Mouse (Mus musculus): ENCODE measurements around the gene Klf9. TPM values are rescaled to one million over a fixed set of nuclear protein-coding genes. Genes with fewer than 3 reads are reported as not detected.
A peak's percentile ranks its signal among the peaks of the same experiment; 100 is the strongest.

Gene Klf9
- total and polyA plus RNA-seq, 2 experiments from 2014 or later = 14.4 to 35.1 TPM

GRCm38 (mm10) chr19:23152771-23153605 is 12.0 kb downstream of the Klf9 start:
- ATAC-seq (ENCODE audit: insufficient read depth, low read depth) (no peak), DNase-seq (ENCODE audit: low spot score) (no peak)
- WGBS = 66% methylated on average over 25 of the region's 25 CpGs
- H3K9me3 ChIP-seq (replicated peaks; ENCODE audit: control insufficient read depth, low read length) = no peaks in the 10 kb centered on the region
- no peak for TF ChIP-seq EP300 (IDR thresholded peaks at IDR 0.05; ENCODE audit: low read depth)
- TF ChIP-seq CTCF (IDR thresholded peaks at IDR 0.05; ENCODE audit: low read depth) = no peak
- H3K36me3 ChIP-seq (replicated peaks; ENCODE audit: control insufficient read depth, insufficient read depth, low read length) = no peaks in the 10 kb centered on the region
- no peaks in the 10 kb centered on the region for H3K27me3 ChIP-seq (ENCODE audit: control insufficient read depth, insufficient read depth, low read length)
- H3K4me1 ChIP-seq (ENCODE audit: control insufficient read depth, insufficient read depth) = peaks cover 24% of the 10 kb centered on the region
- no peak overlapping the region for H3K4me2 ChIP-seq (ENCODE audit: low read depth, low read length)
- no peak overlapping the region for H3K27ac ChIP-seq (ENCODE audit: low read depth)
- no peak overlapping the region for H3K9ac ChIP-seq (replicated peaks; ENCODE audit: low read depth, low read length)
- no peak overlapping the region for H3K4me3 ChIP-seq (ENCODE audit: low read depth, low read length)

GRCm38 (mm10) chr19:23153606-23154127 is 12.6 kb downstream of the Klf9 start:
- no peak for ATAC-seq (ENCODE audit: insufficient read depth, low read depth)
- WGBS = 87% methylated on average over 5 of the region's 5 CpGs
- no peaks in the 10 kb centered on the region for H3K36me3 ChIP-seq (replicated peaks; ENCODE audit: control insufficient read depth, insufficient read depth, low read length)

GRCm38 (mm10) chr19:23159780-23160395 is 18.9 kb downstream of the Klf9 start:
- ATAC-seq (ENCODE audit: insufficient read depth, low read depth) (no peak), DNase-seq (ENCODE audit: low spot score) (no peak)
- H3K36me3 ChIP-seq (replicated peaks; ENCODE audit: control insufficient read depth, insufficient read depth, low read length) = peaks cover 5% of the 10 kb centered on the region
- H3K4me2 ChIP-seq (ENCODE audit: low read depth, low read length) = no peak overlapping the region
- H3K9ac ChIP-seq (replicated peaks; ENCODE audit: low read depth, low read length) = no peak overlapping the region
- H3K27ac ChIP-seq (ENCODE audit: low read depth) = no peak overlapping the region
- H3K27me3 ChIP-seq (ENCODE audit: control insufficient read depth, insufficient read depth, low read length) = no peaks in the 10 kb centered on the region
- H3K4me3 ChIP-seq (ENCODE audit: low read depth, low read length) = no peak overlapping the region
- TF ChIP-seq EP300 (IDR thresholded peaks at IDR 0.05; ENCODE audit: low read depth) (no peak), CTCF (IDR thresholded peaks at IDR 0.05; ENCODE audit: low read depth) (no peak)
- peaks cover 13% of the 10 kb centered on the region; the same call in 1 of the 2 replicates for H3K4me1 ChIP-seq (ENCODE audit: control insufficient read depth, insufficient read depth)
- WGBS = 70% methylated on average over 10 of the region's 10 CpGs
- no peaks in the 10 kb centered on the region for H3K9me3 ChIP-seq (replicated peaks; ENCODE audit: control insufficient read depth, low read length)

More at GRCm38 (mm10) chr19:23153606-23154127, 12.6 kb downstream of the Klf9 start:
- Histone ChIP-seq H3K9ac (replicated peaks; ENCODE audit: low read depth, low read length) (no peak overlapping the region), H3K4me3 (ENCODE audit: low read depth, low read length) (no peak overlapping the region), H3K27me3 (ENCODE audit: control insufficient read depth, insufficient read depth, low read length) (no peaks in the 10 kb centered on the region), H3K4me2 (ENCODE audit: low read depth, low read length) (no peak overlapping the region), H3K9me3 (replicated peaks; ENCODE audit: control insufficient read depth, low read length) (no peaks in the 10 kb centered on the region), H3K27ac (ENCODE audit: low read depth) (no peak overlapping the region), H3K4me1 (ENCODE audit: control insufficient read depth, insufficient read depth) (peaks cover 24% of the 10 kb centered on the region)
- no peak for TF ChIP-seq EP300 (IDR thresholded peaks at IDR 0.05; ENCODE audit: low read depth)
- TF ChIP-seq CTCF (IDR thresholded peaks at IDR 0.05; ENCODE audit: low read depth) = no peak
- DNase-seq (ENCODE audit: low spot score) = no peak

DNA sequence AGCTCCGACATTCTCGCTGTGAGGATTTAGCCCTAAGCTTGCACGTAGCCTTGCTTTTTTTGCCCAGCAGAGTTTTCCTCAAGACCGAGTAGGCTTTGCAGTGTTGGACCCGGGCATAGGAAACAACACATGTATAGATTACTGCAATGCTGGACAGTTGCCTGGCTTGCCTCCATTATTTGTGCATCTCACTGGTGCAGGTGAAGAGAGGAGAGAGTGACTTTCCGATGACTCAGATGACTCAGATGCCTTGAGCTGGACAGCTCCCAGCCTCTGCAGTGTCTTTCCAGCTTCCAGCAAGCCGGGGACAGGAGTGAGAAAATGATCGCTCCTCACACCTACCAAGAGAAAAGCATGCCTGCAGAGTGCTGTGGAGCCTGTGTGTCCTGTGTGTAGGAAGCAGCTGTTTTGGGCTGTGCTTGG is 21.4 kb downstream of the Klf9 start:
- H3K9me3 ChIP-seq (replicated peaks; ENCODE audit: control insufficient read depth, low read length) = no peaks in the 10 kb centered on the region
- H3K9ac ChIP-seq (replicated peaks; ENCODE audit: low read depth, low read length) = no peak overlapping the region
- H3K4me2 ChIP-seq (ENCODE audit: low read depth, low read length) = 0 out of 2 replicates have a peak overlapping the region, but pooled peaks have one; percentile 9
- H3K4me3 ChIP-seq (ENCODE audit: low read depth, low read length) = no peak overlapping the region
- WGBS = 14% methylated on average over 8 of the region's 8 CpGs
- TF ChIP-seq EP300 (IDR thresholded peaks at IDR 0.05; ENCODE audit: low read depth) (no peak), CTCF (IDR thresholded peaks at IDR 0.05; ENCODE audit: low read depth) (no peak)
- H3K27me3 ChIP-seq (ENCODE audit: control insufficient read depth, insufficient read depth, low read length) = no peaks in the 10 kb centered on the region
- peak; percentile 28 for DNase-seq (ENCODE audit: low spot score)
- peaks cover 16% of the 10 kb centered on the region for H3K36me3 ChIP-seq (replicated peaks; ENCODE audit: control insufficient read depth, insufficient read depth, low read length)
- no peak overlapping the region for H3K27ac ChIP-seq (ENCODE audit: low read depth)
- H3K4me1 ChIP-seq (ENCODE audit: control insufficient read depth, insufficient read depth) = peaks cover 13% of the 10 kb centered on the region; the same call in 1 of the 2 replicates
- peak; percentile 36; the same call in 1 of the 2 replicates for ATAC-seq (ENCODE audit: insufficient read depth, low read depth)

DNA sequence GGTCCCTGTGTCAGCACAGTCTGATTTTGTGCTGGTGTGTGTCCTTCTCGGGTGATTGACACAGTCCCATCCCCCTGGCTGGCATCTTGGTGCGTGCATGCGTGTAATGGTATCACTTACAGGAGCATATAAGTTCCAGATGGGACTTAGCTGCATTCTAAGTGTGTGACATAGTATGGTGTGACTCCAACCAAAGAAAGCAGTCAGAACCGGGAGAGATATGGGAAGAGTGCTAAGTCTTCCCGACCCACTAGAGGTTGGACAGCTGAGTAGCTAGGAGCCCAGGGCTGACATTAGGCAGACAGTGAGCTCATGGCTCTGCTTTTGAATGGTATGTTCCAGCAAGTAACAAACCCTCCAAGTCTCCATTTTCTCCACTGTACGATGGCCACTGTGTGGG is 21.9 kb downstream of the Klf9 start:
- no peak overlapping the region for H3K9ac ChIP-seq (replicated peaks; ENCODE audit: low read depth, low read length)
- H3K27me3 ChIP-seq (ENCODE audit: control insufficient read depth, insufficient read depth, low read length) = no peaks in the 10 kb centered on the region
- H3K4me1 ChIP-seq (ENCODE audit: control insufficient read depth, insufficient read depth) = peaks cover 13% of the 10 kb centered on the region; the same call in 1 of the 2 replicates
- H3K4me3 ChIP-seq (ENCODE audit: low read depth, low read length) = no peak overlapping the region
- 46% methylated on average over 6 of the region's 6 CpGs for WGBS
- H3K36me3 ChIP-seq (replicated peaks; ENCODE audit: control insufficient read depth, insufficient read depth, low read length) = peaks cover 16% of the 10 kb centered on the region
- H3K4me2 ChIP-seq (ENCODE audit: low read depth, low read length) = no peak overlapping the region
- TF ChIP-seq EP300 (IDR thresholded peaks at IDR 0.05; ENCODE audit: low read depth) (no peak), CTCF (IDR thresholded peaks at IDR 0.05; ENCODE audit: low read depth) (no peak)
- no peak overlapping the region for H3K27ac ChIP-seq (ENCODE audit: low read depth)
- no peaks in the 10 kb centered on the region for H3K9me3 ChIP-seq (replicated peaks; ENCODE audit: control insufficient read depth, low read length)
- peak; percentile 20; the same call in 1 of the 2 replicates for ATAC-seq (ENCODE audit: insufficient read depth, low read depth)
- no peak for DNase-seq (ENCODE audit: low spot score)

Measured in heart, postnatal 0 days (tissue).